Mouse (Mus musculus) gastrocnemius, postnatal 14 days (tissue): ENCODE measurements around the gene Gm20403. TPM values are rescaled to one million over a fixed set of nuclear protein-coding genes. Genes with fewer than 3 reads are reported as not detected.
"Not testable (repeated sequence)": the region's sequence is repeated elsewhere in the genome, so short reads cannot be mapped to it uniquely, and the experiment has no call there.

Source experiments
- DNase-seq: peaks from one replicate; pipeline ENCODE4 v3.0.0; 2021; ENCODE audit warnings: mixed read lengths
- intact Hi-C: fragments of 180-260 bp; cut with DNase I; formaldehyde crosslinking; loops from one replicate; pipeline ENCODE4 v1.15.1; 2025; ENCODE audit warnings: low total_unique reads
- total RNA-seq, 2 experiments: library from RNA; stranded (reverse); gene quantifications; 2 replicates each; pipeline ENCODE4 v1.2.3; 2021

Gm20403 gene
- total RNA-seq, 2 experiments from 2014 or later = not detected

GRCm38 (mm10) chr12:54994418-54994817 is 8.1 kb upstream of the Gm20403 start:
- DNase-seq = no peak
- intact Hi-C loops = no loop called here

DNA sequence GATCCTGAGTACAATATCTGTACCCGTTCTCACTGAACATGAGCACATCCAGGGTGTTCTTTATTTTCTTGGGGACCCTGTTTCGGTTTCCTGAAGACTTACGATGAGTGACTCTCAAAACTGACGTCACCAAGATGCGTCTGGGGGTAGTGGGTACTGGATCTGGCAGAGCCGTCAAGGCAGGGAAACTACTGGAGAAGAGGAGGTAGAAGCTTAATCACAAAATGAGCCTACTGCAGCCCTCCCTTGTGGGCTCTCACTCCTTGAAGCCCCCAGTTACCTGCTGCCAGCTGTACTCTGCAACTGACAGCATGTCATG is 7.7 kb upstream of the Gm20403 start:
- intact Hi-C loops = no loop called here
- DNase-seq = no peak

- intact Hi-C loops = no loop called here
- DNase-seq = no peak
Measured at GRCm38 (mm10) chr12:54993246-54994067, 7.1 kb upstream of the Gm20403 start.

- intact Hi-C loops = no loop called here
- no peak for DNase-seq
Measured at GRCm38 (mm10) chr12:54992814-54993213, 6.5 kb upstream of the Gm20403 start.

GRCm38 (mm10) chr12:54988323-54988850 is 2.1 kb upstream of the Gm20403 start:
- intact Hi-C loops = no loop called here
- DNase-seq = no peak

GRCm38 (mm10) chr12:54987156-54987555 is 827 bp upstream of the Gm20403 start:
- no peak for DNase-seq
- intact Hi-C loops = no loop called here

- intact Hi-C loops = no loop called here
Measured at GRCm38 (mm10) chr12:54985257-54986051, 875 bp downstream of the Gm20403 start.

DNA sequence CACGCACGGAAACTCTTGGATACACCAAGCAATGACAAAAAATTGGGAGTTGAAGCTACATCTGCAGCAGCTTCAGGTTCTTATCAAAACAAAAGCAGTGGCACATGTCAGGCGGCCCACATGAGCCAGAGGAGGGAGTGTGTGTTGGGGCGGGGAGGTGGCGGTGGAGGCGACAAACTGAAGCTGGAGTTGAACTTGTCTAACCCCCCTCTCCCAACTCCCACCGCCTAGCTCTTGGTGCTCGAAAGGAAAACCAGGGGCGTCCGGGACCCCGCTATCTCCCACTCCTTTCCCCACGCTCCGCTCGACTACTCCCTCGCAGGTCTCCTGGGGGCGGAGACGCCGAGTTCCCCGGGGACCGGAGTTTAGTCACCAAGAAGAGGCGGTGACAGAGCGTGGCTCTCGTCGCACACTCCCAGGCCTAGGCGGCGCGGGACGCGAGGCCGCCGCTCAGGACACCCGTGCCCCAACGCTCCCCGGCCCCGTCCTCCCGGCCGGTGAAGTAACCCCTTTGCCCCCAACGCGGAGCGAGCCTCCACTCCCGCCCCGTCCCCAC is 1.6 kb downstream of the Gm20403 start:
- intact Hi-C loops = no loop called here
- DNase-seq = peak; percentile 71

More at GRCm38 (mm10) chr12:54985257-54986051, 875 bp downstream of the Gm20403 start:
- DNase-seq = peak; percentile 51

GRCm38 (mm10) chr12:54982935-54983715 is 3.2 kb downstream of the Gm20403 start:
- intact Hi-C loops = no loop called here
- DNase-seq = no peak

DNA sequence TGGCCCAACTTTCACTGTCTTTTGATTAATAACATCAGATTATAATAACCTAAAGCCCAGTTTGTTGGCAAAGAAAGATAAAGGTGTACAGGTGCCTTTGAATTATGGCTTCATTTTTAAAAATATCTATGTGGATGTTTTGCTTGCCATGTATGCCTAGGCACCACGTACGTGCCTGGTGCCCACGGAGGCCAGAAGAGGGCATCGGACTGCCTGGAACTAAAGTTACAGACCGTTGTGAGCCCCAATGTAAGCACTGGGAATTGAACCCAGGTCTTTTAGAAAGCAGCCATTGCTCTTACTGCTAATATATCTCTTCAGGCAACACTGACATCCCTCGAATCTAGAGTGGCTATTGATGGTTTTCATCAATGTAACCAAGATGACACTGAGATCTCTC is 4.4 kb downstream of the Gm20403 start:
- intact Hi-C loops = no loop called here
- DNase-seq = no peak

- intact Hi-C loops = no loop called here
Measured at GRCm38 (mm10) chr12:54980939-54981338, 5.4 kb downstream of the Gm20403 start.

DNA sequence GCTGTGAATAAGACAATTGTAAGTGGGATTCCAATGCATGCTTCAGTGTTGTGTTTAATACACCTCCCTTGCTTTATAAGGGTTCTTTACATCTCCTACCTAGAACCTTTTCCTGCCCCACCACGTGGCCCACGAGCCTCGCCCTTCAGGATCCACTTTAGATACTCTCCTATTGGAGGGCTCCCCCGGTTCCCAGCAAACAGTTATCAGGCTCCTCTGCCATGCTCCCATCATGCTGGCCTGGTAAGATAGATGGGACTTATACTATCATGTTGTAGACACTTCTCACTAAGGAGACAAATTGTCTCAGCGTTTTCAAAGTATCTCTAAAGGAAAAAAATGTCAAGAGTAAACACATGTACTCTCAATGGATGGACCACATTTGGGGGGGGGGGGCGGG is 5.8 kb downstream of the Gm20403 start:
- DNase-seq = no peak
- intact Hi-C loops = no loop called here

More at GRCm38 (mm10) chr12:54980939-54981338, 5.4 kb downstream of the Gm20403 start:
- no peak for DNase-seq

- no peak for DNase-seq
- intact Hi-C loops = no loop called here
Measured at GRCm38 (mm10) chr12:54969033-54969432, 17.3 kb downstream of the Gm20403 start.

DNA sequence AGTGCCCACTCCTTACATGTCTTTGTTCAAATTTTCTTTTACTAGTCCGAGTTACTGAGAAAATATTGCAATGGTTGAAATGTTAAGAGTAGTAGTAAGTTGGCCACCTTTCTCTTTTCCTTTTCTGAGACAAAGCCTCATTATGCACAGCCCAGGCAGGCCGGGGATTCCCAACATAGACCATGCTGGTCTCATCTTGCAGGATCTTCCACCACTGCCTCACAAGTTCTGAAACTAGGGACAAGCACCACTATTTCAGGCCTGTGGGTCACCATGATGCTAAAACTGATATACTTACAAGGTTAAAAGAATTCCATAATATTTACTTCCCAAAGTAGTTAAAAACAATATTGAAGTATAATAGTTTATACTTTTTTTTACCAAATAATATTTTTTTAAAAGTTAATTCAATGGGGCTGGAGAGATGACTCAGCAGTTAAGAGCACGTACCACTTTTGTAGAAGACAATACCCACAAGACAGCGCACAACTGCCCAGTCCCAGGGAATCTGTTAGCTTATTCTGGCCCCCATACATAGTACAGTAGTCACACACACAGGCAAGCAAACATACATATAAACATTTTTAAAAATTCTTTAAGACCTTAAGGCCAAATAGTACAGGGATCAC is 20.7 kb downstream of the Gm20403 start:
- intact Hi-C loops = no loop called here

GRCm38 (mm10) chr12:54959569-54959968 is 26.8 kb downstream of the Gm20403 start:
- DNase-seq = no peak
- intact Hi-C loops = no loop called here

More for the DNA sequence above, 20.7 kb downstream of the Gm20403 start:
- no peak for DNase-seq

- DNase-seq = no peak
- intact Hi-C loops = no loop called here
Measured at GRCm38 (mm10) chr12:54956974-54957373, 29.4 kb downstream of the Gm20403 start.

- DNase-seq = no peak
- intact Hi-C loops = no loop called here
Measured at GRCm38 (mm10) chr12:54956457-54956856, 29.9 kb downstream of the Gm20403 start.

GRCm38 (mm10) chr12:54946116-54946515 is 40.2 kb downstream of the Gm20403 start:
- DNase-seq = no peak
- intact Hi-C loops = no loop called here

DNA sequence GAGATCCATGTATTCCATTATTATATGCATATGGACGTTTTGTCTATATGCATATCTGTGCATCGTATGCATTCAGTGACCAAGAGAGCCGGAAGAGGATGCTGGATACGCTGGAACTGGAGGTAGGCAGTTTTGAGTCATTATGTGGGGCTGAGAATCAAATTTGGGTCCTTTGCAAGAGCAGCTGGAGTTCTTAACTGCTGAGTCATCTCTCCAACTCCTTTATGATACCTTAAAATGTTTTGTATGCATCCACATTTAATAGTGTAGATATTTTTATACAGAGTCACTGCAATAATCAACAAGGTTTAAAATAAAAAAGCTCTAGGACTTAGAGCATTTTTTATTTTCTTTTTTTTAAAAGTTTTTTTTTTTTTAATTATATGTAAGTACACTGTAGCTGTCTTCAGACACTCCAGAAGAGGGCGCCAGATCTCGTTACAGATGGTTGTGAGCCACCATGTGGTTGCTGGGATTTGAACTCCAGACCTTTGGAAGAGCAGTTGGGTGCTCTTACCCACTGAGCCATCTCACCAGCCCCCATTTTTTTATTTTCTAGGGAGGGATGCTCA is 43.7 kb downstream of the Gm20403 start:
- DNase-seq, intact Hi-C loops: not testable (repeated sequence)
